Mouse (Mus musculus) stomach, embryonic 14.5 days (tissue): ENCODE results near the gene G430095P16Rik. TPM values are rescaled to one million over a fixed set of nuclear protein-coding genes. Genes with fewer than 3 reads are reported as not detected.
A peak's percentile ranks its signal among the peaks of the same experiment; 100 is the strongest.

ENCODE experiments used
- ATAC-seq: fragments of 200-750 bp; cut with Nextera tagmentation; 2 replicates; pipeline ENCODE4 v1.8.0; 2017; ENCODE audit warnings: low read depth, moderate TSS enrichment; ENCODE audit not compliant: insufficient number of reproducible peaks, insufficient read depth, low FRiP score
- H3K27ac ChIP-seq: fragments of 300-500 bp; sonication (generic); 2 replicates; pipeline ENCODE4 v1.5.1; 2014; ENCODE audit warnings: mild to moderate bottlenecking, low read length, moderate library complexity, mixed read lengths
- H3K27me3 ChIP-seq: fragments of 300-500 bp; sonication (generic); 2 replicates; pipeline ENCODE4 v1.6.1; 2014; ENCODE audit warnings: low read length, control low read depth, mixed read lengths; ENCODE audit not compliant: control insufficient read depth, insufficient read depth
- H3K36me3 ChIP-seq: fragments of 300-500 bp; sonication (generic); 2 replicates; pipeline ENCODE4 v1.6.1; 2014; ENCODE audit warnings: mild to moderate bottlenecking, control low read depth, low read length, moderate library complexity, mixed read lengths; ENCODE audit not compliant: control insufficient read depth, insufficient read depth
- H3K4me1 ChIP-seq: fragments of 300-500 bp; sonication (generic); 2 replicates; pipeline ENCODE4 v1.6.1; 2014; ENCODE audit warnings: low read length, control low read depth, mixed read lengths; ENCODE audit not compliant: control insufficient read depth, insufficient read depth
- H3K4me2 ChIP-seq: fragments of 300-500 bp; sonication (generic); replicated peaks from 2 replicates; pipeline ENCODE4 v1.6.1; 2014; ENCODE audit warnings: low read depth, low read length, control low read depth
- H3K4me3 ChIP-seq: fragments of 300-500 bp; sonication (generic); 2 replicates; pipeline ENCODE4 v1.5.1; 2014; ENCODE audit warnings: low read depth, low read length, control low read depth
- H3K9ac ChIP-seq: fragments of 300-500 bp; sonication (generic); replicated peaks from 2 replicates; pipeline ENCODE4 v1.6.1; 2014; ENCODE audit warnings: low read depth, mild to moderate bottlenecking, control low read depth, low read length, moderate library complexity, mixed read lengths
- H3K9me3 ChIP-seq: fragments of 300-500 bp; sonication (generic); 2 replicates; pipeline ENCODE4 v1.6.1; 2016; ENCODE audit warnings: low read depth, low read length, control low read depth; ENCODE audit not compliant: control insufficient read depth
- WGBS: fragments of 180-500 bp; shearing (Covaris S2); extraction: QIAGEN DNeasy Blood & Tissue Kit; methylation state at CpG from one replicate; pipeline ENCODE4 v1.1.7; 2014; 5-methylcytosine and 5-hydroxymethylcytosine counted together
- polyA plus RNA-seq: library from polyadenylated mRNA; unstranded; fragments of >200 nt; fragmentation: Nextera tagmentation; extraction: Ambion mirVana; gene quantifications from 2 replicates; pipeline ENCODE4 v1.2.1, GENCODE M21; 2014

Gene G430095P16Rik
- polyA plus RNA-seq = 2.8 and 5.0 TPM in 2 replicates

DNA sequence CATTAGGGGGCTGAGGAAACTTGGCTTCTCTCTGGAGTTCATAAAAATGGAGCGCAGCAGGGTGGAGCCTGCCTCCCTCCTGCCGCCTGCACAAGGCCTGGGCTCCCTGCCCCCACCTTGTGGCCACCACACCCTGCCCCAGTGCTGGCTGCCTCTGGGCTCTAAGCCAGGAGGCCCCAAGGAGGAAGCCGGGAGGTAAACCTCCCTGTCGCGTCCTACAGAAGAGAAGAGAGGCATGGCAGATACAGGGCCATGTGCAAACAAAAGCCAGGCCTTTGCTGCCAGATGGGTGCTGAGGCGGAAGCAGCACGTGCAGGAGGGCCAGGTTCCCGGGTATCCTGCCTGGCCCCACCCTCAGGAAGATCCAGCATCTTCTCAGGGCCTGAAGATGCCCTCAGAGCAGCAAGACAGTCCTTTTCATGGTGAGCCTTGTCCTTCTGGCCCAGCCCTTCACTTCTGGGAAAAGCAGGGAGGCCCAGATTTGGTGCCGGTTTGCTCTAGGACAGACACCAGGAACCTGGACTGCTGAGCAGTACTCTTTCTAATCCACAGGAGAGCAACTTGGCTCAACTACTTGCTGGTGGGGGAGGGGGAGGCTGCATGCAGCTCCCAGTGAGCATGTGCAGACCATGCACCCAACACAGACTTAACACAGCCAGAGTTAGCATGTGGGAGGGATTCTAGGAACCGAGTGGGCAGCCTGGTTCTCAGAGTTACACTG lies at the start of gene G430095P16Rik:
Gene G430095P16Rik, plus strand, starts transcription at position 158 of the 721 bp plus-strand sequence.
- ATAC-seq = peak; percentile 91
- Histone ChIP-seq H3K9ac (peak within 1 kb of the TSS; percentile 7; the same call in 1 of the 2 replicates), H3K27me3 (no peaks in the 10 kb centered on the region), H3K9me3 (no peaks in the 10 kb centered on the region), H3K27ac (peak within 1 kb of the TSS; percentile 97), H3K4me3 (no peak within 1 kb of the TSS; the same call in 1 of the 2 replicates), H3K4me2 (peak within 1 kb of the TSS; percentile 8), H3K36me3 (peaks cover 56% of the 10 kb centered on the region), H3K4me1 (peaks cover 37% of the 10 kb centered on the region)
- WGBS = 5% methylated on average over 10 of the region's 10 CpGs

DNA sequence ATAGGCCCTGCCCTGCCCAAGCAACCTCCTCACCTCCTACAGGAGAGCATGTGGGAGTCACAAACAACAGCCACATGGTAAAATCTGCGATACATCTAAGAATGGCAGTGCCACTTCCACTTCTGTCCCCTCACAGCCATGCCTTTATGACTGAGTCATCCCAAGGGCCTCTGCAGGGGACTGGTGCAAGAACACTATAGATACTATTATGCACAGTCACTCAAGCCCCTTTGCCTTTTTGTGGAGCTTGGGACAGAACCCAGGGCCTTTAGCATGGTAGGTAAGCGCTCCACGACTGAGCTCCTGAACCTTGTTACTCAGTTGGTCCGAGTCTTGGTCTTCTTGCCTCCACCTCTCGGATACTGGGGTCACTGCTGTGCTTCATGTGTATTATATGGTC lies 45.5 kb upstream of the G430095P16Rik start:
- Histone ChIP-seq H3K9me3 (no peaks in the 10 kb centered on the region), H3K4me3 (no peak overlapping the region), H3K27ac (no peak overlapping the region), H3K36me3 (peaks cover 41% of the 10 kb centered on the region), H3K27me3 (no peaks in the 10 kb centered on the region), H3K4me2 (no peak overlapping the region), H3K4me1 (no peaks in the 10 kb centered on the region), H3K9ac (no peak overlapping the region)
- WGBS = 89% methylated on average over 5 of the region's 5 CpGs
- no peak for ATAC-seq

DNA sequence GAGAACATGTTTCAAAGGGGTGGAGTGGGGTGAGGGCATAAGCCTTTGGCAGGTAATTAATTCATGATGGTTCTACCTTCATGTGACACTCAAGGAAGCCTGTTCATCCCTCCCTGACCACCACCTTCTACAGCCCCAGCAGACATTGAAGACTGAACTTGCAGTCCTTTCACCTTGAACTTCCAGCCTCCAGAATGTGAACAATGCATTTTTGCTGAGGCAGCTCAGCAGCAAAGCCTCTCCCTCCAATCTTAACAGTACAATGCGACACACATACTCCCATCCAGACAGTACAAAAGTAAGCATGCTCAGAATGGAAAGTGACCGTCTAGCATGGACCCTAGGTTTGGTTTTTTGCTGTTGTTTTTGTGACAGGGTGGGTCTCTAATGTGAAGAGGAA lies 41.3 kb upstream of the G430095P16Rik start:
- no peak overlapping the region for H3K4me2 ChIP-seq
- H3K4me1 ChIP-seq = peaks cover 12% of the 10 kb centered on the region
- H3K27ac ChIP-seq = no peak overlapping the region
- H3K4me3 ChIP-seq = no peak overlapping the region
- H3K27me3 ChIP-seq = no peaks in the 10 kb centered on the region
- no peak overlapping the region for H3K9ac ChIP-seq
- WGBS = 86% methylated on average over 2 of the region's 2 CpGs
- no peak for ATAC-seq
- H3K9me3 ChIP-seq = no peaks in the 10 kb centered on the region
- peaks cover 8% of the 10 kb centered on the region; the same call in 1 of the 2 replicates for H3K36me3 ChIP-seq

DNA sequence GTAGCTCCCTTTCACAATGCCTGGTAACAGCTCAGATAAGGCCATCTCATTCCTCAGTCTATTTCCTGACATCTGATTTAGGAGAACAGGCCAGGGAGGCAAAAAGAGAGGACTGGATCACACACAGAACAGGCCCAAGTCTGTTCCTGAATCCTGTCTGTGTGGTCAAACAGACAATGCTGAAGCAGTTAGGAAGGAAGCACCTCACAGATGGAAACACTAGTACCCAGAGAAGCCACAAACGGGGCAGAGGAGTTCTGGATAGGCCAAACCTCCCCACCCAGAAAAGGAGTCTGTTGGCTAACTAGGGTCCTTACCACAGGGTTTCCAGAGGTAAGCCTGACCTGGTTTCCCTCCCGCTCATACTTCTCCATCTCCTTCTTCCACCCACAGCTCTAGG lies 40.5 kb upstream of the G430095P16Rik start:
- no peak for ATAC-seq
- H3K9ac ChIP-seq = no peak overlapping the region
- H3K4me1 ChIP-seq = peaks cover 16% of the 10 kb centered on the region
- H3K4me2 ChIP-seq = no peak overlapping the region
- H3K27me3 ChIP-seq = no peaks in the 10 kb centered on the region
- WGBS = 83% methylated on average over 2 of the region's 2 CpGs
- peaks cover 5% of the 10 kb centered on the region; the same call in 1 of the 2 replicates for H3K36me3 ChIP-seq
- H3K4me3 ChIP-seq = no peak overlapping the region
- no peak overlapping the region for H3K27ac ChIP-seq
- no peaks in the 10 kb centered on the region for H3K9me3 ChIP-seq

DNA sequence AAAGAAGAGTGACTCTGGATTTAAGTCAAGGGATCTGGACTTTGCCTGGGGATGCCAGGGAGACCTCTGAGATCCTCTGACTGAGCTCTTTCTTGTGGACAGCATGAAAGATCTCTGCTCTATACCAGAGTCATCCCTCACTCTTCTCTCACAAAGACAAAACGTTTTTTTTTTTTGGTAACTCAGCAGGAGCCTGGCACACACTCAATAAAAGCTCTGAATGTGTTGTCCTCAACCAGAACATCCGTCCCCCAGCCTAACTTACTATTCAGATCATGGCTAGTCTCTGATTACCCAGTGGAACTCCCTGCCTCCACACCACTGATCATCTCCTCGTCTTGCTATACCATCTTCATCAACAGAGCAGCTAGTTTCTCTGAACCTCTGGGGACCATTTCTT lies 38.3 kb upstream of the G430095P16Rik start:
- ATAC-seq = no peak
- no peak overlapping the region for H3K4me3 ChIP-seq
- H3K27me3 ChIP-seq = no peaks in the 10 kb centered on the region
- WGBS = 68% methylated on average over 3 of the region's 3 CpGs
- peaks cover 22% of the 10 kb centered on the region for H3K4me1 ChIP-seq
- H3K9ac ChIP-seq = no peak overlapping the region
- H3K36me3 ChIP-seq = peaks cover 4% of the 10 kb centered on the region; the same call in 1 of the 2 replicates
- H3K9me3 ChIP-seq = no peaks in the 10 kb centered on the region
- no peak overlapping the region for H3K27ac ChIP-seq
- no peak overlapping the region for H3K4me2 ChIP-seq

DNA sequence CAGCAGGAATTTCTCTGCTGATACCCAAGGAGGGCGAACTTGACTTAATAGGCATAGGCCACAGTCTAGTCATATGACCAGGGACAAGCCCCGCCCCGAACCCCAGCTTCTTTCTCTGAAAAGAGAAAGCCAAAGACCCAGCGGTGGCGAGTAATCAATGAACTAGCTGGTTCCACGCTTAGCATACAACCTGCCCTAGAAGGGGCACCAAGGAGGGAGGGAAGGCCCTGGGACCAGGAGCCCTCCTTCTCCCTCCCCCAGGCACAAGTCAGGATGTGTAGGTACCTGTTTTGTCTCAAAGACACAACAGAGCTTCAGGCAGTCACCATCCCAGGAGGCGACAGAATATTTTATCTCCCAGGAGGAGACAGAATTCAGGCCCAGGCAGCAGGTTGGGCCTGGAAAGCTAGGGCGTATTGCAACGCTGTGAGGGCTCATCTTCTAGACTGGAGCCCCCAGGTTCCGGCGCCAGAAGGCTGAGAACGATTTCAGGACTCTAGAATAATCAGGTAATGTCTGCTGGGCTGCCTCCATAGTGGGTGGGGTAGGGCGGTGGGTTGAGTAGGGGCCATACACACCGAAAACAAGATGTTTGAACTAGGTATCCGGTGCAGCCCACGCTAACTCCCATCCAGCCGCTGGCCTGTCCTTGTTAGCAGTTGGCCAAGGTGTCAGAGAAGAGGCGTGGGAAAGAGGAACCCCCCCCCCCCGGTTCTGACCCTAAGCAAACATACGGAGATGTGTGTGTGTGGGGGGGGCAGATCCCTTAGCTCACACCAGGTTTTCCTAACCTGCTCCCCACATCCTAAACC lies 36.4 kb upstream of the G430095P16Rik start, which contains the start of gene Trmt1:
Gene Trmt1, plus strand, starts transcription at position 117 of the 812 bp plus-strand sequence.
- Histone ChIP-seq H3K27ac (peak within 1 kb of the TSS; percentile 96), H3K27me3 (no peaks in the 10 kb centered on the region), H3K4me3 (peak within 1 kb of the TSS; percentile 99), H3K9me3 (no peaks in the 10 kb centered on the region), H3K9ac (peak within 1 kb of the TSS; percentile 96), H3K36me3 (peaks cover 9% of the 10 kb centered on the region; the same call in 1 of the 2 replicates), H3K4me2 (peak within 1 kb of the TSS; percentile 88), H3K4me1 (peaks cover 31% of the 10 kb centered on the region)
- WGBS = 8% methylated on average over 20 of the region's 20 CpGs
- peak; percentile 16; the same call in 1 of the 2 replicates for ATAC-seq

DNA sequence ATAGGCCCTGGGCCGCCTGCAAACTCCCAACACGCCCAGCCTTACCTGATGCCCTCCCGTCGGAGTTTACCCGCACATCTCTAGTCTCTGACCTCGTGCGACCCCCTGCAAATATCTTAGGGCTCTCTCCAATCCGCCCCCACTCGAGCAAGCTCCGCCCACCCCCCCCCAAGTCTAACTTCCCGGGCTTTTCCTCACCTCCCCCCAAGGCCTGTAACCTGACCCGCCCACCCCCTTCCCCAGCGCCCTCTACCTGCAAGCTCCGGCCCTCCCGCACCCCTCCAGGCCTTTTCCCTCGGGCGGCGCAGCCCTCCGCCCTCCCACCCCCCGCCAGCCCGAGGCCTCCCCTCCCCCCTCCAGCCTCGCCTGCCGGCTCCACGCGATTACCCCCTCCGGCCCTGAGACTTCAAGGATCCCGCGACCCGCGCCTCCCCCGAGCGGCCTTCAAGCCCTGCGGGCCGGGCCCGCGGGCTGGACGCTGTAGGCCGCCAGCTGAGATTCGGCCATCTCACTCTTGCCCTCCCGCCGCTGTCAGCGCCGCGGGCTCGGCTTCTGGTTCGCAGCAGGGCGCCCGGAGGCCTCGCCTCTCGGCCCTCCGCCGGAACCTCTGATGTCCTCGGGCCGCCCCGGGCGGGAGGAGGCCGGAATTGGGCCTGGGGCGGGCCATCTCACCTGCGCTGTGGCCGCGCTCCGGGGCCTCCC lies 35.7 kb upstream of the G430095P16Rik start:
- H3K27ac ChIP-seq = peak overlapping the region; percentile 96
- H3K4me2 ChIP-seq = peak overlapping the region; percentile 88
- peak; percentile 37; the same call in 1 of the 2 replicates for ATAC-seq
- peaks cover 31% of the 10 kb centered on the region for H3K4me1 ChIP-seq
- H3K27me3 ChIP-seq = no peaks in the 10 kb centered on the region
- peaks cover 13% of the 10 kb centered on the region for H3K36me3 ChIP-seq
- WGBS = under 1% methylated on average over 61 of the region's 62 CpGs
- peak overlapping the region; percentile 96 for H3K9ac ChIP-seq
- no peaks in the 10 kb centered on the region for H3K9me3 ChIP-seq
- peak overlapping the region; percentile 99 for H3K4me3 ChIP-seq

DNA sequence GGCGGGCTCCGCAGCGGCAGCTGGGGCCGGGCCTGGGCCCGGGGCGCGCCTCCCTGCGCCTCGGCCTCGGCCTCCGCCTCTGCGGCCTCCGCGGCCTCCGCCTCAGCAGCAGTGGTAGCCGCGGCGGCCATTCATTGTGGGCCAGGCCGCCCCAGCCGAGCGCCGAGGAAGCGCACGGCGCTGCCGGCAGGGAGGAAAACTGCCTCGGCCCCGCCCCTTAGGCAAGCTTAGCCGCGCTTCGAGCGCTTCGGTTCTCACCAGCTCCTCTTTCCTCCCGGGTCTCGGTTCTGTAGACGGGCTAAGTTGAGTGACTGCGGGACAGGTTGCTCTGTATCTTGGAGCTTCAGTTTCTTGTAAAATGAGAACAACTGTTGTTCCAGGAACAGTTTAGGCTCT lies 35.1 kb upstream of the G430095P16Rik start, which contains the start of gene Nacc1:
Gene Nacc1, minus strand, starts transcription at position 158 of the 396 bp plus-strand sequence.
- H3K27me3 ChIP-seq = no peaks in the 10 kb centered on the region
- peak within 1 kb of the TSS; percentile 96 for H3K27ac ChIP-seq
- H3K36me3 ChIP-seq = peaks cover 18% of the 10 kb centered on the region
- no peaks in the 10 kb centered on the region for H3K9me3 ChIP-seq
- peak within 1 kb of the TSS; percentile 99 for H3K4me3 ChIP-seq
- H3K9ac ChIP-seq = peak within 1 kb of the TSS; percentile 96
- 0% methylated on average over 28 of the region's 37 CpGs for whole genome bisulfite sequencing
- peak within 1 kb of the TSS; percentile 88 for H3K4me2 ChIP-seq
- ATAC-seq = peak; percentile 78
- peaks cover 31% of the 10 kb centered on the region for H3K4me1 ChIP-seq
